In genomic region chr10:128081807-128082476, GRCm38 (mm10) we compare ENCODE assay signal across 8 mouse cellular contexts. TPM values are rescaled to one million over a fixed set of nuclear protein-coding genes. Genes with fewer than 3 reads are reported as not detected.
DNase-seq lines count a peak whose midpoint lies in the region; ATAC-seq and TF ChIP-seq lines count a peak whose summit lies in the region.

No protein-coding gene starts in this region.

- no peak for TF ChIP-seq CTCF in left cerebral cortex, adult 2 months (IDR thresholded peaks at IDR 0.05)
- TF ChIP-seq CTCF in intestine, postnatal 0 days (IDR thresholded peaks at IDR 0.05; ENCODE audit: low read depth), result no peak
- no peak for TF ChIP-seq CTCF in olfactory bulb, adult 2 months (IDR thresholded peaks at IDR 0.05; ENCODE audit: insufficient read depth, low read depth, low read length)

- peak overlapping the region; percentile 75 for H3K4me2 ChIP-seq in embryonic facial prominence, embryonic 12.5 days (replicated peaks)
- peak overlapping the region; percentile 71 for H3K4me2 ChIP-seq in intestine, postnatal 0 days (replicated peaks; ENCODE audit: low read depth)

- ATAC-seq in embryonic facial prominence, embryonic 12.5 days (ENCODE audit: insufficient number of reproducible peaks, insufficient read depth, low FRiP score, low TSS enrichment), result no peak
- ATAC-seq in intestine, postnatal 0 days, result no peak

- 59% methylated on average over 6 of the region's 6 CpGs for WGBS in embryonic facial prominence, embryonic 12.5 days
- 38% methylated on average over 6 of the region's 6 CpGs for WGBS in intestine, postnatal 0 days
- WGBS in olfactory bulb, adult 2 months, result 25% methylated on average over 6 of the region's 6 CpGs

- no peak for DNase-seq in left cerebral cortex, adult 2 months (ENCODE audit: extremely low spot score in 1 of 2, low spot score in 2 of 2)
- no peak for DNase-seq in left cerebral cortex, adult 18-20 months (ENCODE audit: low spot score in 2 of 2)
- no peak for DNase-seq in natural killer cell, adult 2 months (ENCODE audit: low spot score in 2 of 2)
- no peak for DNase-seq in yolk sac, embryonic 10.5 days (ENCODE audit: low spot score)
- no peak for DNase-seq in left cerebral cortex, postnatal 25 days (ENCODE audit: low spot score in 2 of 2)

- H3K27me3 ChIP-seq in embryonic facial prominence, embryonic 12.5 days, result no peaks in the 10 kb centered on the region
- H3K27me3 ChIP-seq in intestine, postnatal 0 days (replicated peaks; ENCODE audit: control insufficient read depth, insufficient read depth, low read length), result no peaks in the 10 kb centered on the region

- intact Hi-C loops in left cerebral cortex, adult 2 months (cut with DNase I), result loop anchor here (2.0 kb wide), 1 partner anchor 47 kb away; the partner anchor contains the start of gene Naca
- intact Hi-C loops in left cerebral cortex, postnatal 25 days (cut with DNase I), result loop anchor here (2.0 kb wide), 1 partner anchor 23 kb away; the partner anchor contains the start of gene Ptges3

- no peak overlapping the region for H3K9ac ChIP-seq in embryonic facial prominence, embryonic 12.5 days
- peak overlapping the region; percentile 71 for H3K9ac ChIP-seq in intestine, postnatal 0 days (ENCODE audit: low read depth, low read length)

- peaks cover 16% of the 10 kb centered on the region for H3K4me1 ChIP-seq in embryonic facial prominence, embryonic 12.5 days
- H3K4me1 ChIP-seq in intestine, postnatal 0 days (replicated peaks; ENCODE audit: control insufficient read depth, insufficient read depth, low read length), result peaks cover 4% of the 10 kb centered on the region; the same call in 1 of the 2 replicates
- peaks cover 9% of the 10 kb centered on the region; the same call in 1 of the 2 replicates for H3K4me1 ChIP-seq in olfactory bulb, adult 2 months (ENCODE audit: control insufficient read depth, insufficient read depth, low read length)

- peak overlapping the region; percentile 98 for H3K27ac ChIP-seq in left cerebral cortex, adult 2 months
- H3K27ac ChIP-seq in embryonic facial prominence, embryonic 12.5 days, result no peak overlapping the region; the same call in 1 of the 2 replicates
- peak overlapping the region; percentile 80; the same call in 1 of the 2 replicates for H3K27ac ChIP-seq in intestine, postnatal 0 days (ENCODE audit: low read depth, low read length)
- H3K27ac ChIP-seq in olfactory bulb, adult 2 months (ENCODE audit: insufficient read depth, low read depth, low read length), result peak overlapping the region; percentile 99; the same call in 1 of the 2 replicates

- no peaks in the 10 kb centered on the region for H3K9me3 ChIP-seq in embryonic facial prominence, embryonic 12.5 days
- H3K9me3 ChIP-seq in intestine, postnatal 0 days (ENCODE audit: control insufficient read depth), result no peaks in the 10 kb centered on the region

- H3K4me3 ChIP-seq in left cerebral cortex, adult 2 months, result peak overlapping the region; percentile 69
- H3K4me3 ChIP-seq in embryonic facial prominence, embryonic 12.5 days, result peak overlapping the region; percentile 95
- H3K4me3 ChIP-seq in intestine, postnatal 0 days (ENCODE audit: low read depth, low read length), result peak overlapping the region; percentile 95
- H3K4me3 ChIP-seq in olfactory bulb, adult 2 months (ENCODE audit: insufficient read depth, low read depth, low read length), result no peak overlapping the region

- no peak for TF ChIP-seq POLR2A in olfactory bulb, adult 2 months (IDR thresholded peaks at IDR 0.05; ENCODE audit: insufficient read depth, low read depth, low read length)

- H3K36me3 ChIP-seq in embryonic facial prominence, embryonic 12.5 days, result peaks cover 39% of the 10 kb centered on the region
- peaks cover 30% of the 10 kb centered on the region for H3K36me3 ChIP-seq in intestine, postnatal 0 days (ENCODE audit: control insufficient read depth, insufficient read depth)

RNA-seq across cellular contexts. Expression of gene Atp5b, which starts 1.1 kb away (rescaled TPM):
- total RNA-seq in left cerebral cortex, adult 2 months (2021), result 1,000 to 10,000 TPM; 1,628 to 1,633 TPM
- total RNA-seq in left cerebral cortex, adult 18-20 months (2021), result 1,000 to 10,000 TPM; 1,718 to 1,797 TPM
- 1,967 TPM in 2 replicates for polyA plus RNA-seq in embryonic facial prominence, embryonic 12.5 days (2016; fragmentation: Nextera tagmentation; extraction: Ambion mirVana)
- polyA plus RNA-seq in intestine, postnatal 0 days (2015; fragmentation: Nextera tagmentation; extraction: Ambion mirVana), result 2,460 and 2,644 TPM in 2 replicates
- polyA plus RNA-seq in olfactory bulb, adult 2 months (2012; ENCODE audit: insufficient read depth, insufficient read length, low replicate concordance, missing spikeins), result 323 and 1,263 TPM in 2 replicates
- total RNA-seq in left cerebral cortex, postnatal 25 days (2021), result 1,000 to 10,000 TPM; 1,709 to 1,721 TPM

RNA-seq across cellular contexts. Expression of gene Baz2a, which starts 9.4 kb away (rescaled TPM):
- total RNA-seq in left cerebral cortex, adult 2 months (2021), result 10 to 100 TPM; 42.2 to 45.1 TPM
- total RNA-seq in left cerebral cortex, adult 18-20 months (2021), result 10 to 100 TPM; 40.3 to 40.4 TPM
- 9.0 and 9.1 TPM in 2 replicates for polyA plus RNA-seq in embryonic facial prominence, embryonic 12.5 days (2016; fragmentation: Nextera tagmentation; extraction: Ambion mirVana)
- 8.1 and 8.6 TPM in 2 replicates for polyA plus RNA-seq in intestine, postnatal 0 days (2015; fragmentation: Nextera tagmentation; extraction: Ambion mirVana)
- polyA plus RNA-seq in olfactory bulb, adult 2 months (2012; ENCODE audit: insufficient read depth, insufficient read length, low replicate concordance, missing spikeins), result 53.8 and 199 TPM in 2 replicates
- 10 to 100 TPM; 34.3 to 38.4 TPM for total RNA-seq in left cerebral cortex, postnatal 25 days (2021)

RNA-seq across cellular contexts. Expression of gene Ptges3, which starts 23.2 kb away (rescaled TPM):
- 100 to 1,000 TPM; 121 to 123 TPM for total RNA-seq in left cerebral cortex, adult 2 months (2021)
- total RNA-seq in left cerebral cortex, adult 18-20 months (2021), result 100 to 1,000 TPM; 137 to 142 TPM
- polyA plus RNA-seq in embryonic facial prominence, embryonic 12.5 days (2016; fragmentation: Nextera tagmentation; extraction: Ambion mirVana), result 541 and 578 TPM in 2 replicates
- polyA plus RNA-seq in intestine, postnatal 0 days (2015; fragmentation: Nextera tagmentation; extraction: Ambion mirVana), result 264 and 269 TPM in 2 replicates
- not detected in 2 replicates for polyA plus RNA-seq in olfactory bulb, adult 2 months (2012; ENCODE audit: insufficient read depth, insufficient read length, low replicate concordance, missing spikeins)
- 100 to 1,000 TPM; 127 to 132 TPM for total RNA-seq in left cerebral cortex, postnatal 25 days (2021)

RNA-seq across cellular contexts. Expression of gene Naca, which starts 46.6 kb away (rescaled TPM):
- total RNA-seq in left cerebral cortex, adult 2 months (2021), result 100 to 1,000 TPM; 310 to 314 TPM
- total RNA-seq in left cerebral cortex, adult 18-20 months (2021), result 100 to 1,000 TPM; 337 to 359 TPM
- 832 and 847 TPM in 2 replicates for polyA plus RNA-seq in embryonic facial prominence, embryonic 12.5 days (2016; fragmentation: Nextera tagmentation; extraction: Ambion mirVana)
- polyA plus RNA-seq in intestine, postnatal 0 days (2015; fragmentation: Nextera tagmentation; extraction: Ambion mirVana), result 511 and 531 TPM in 2 replicates
- polyA plus RNA-seq in olfactory bulb, adult 2 months (2012; ENCODE audit: insufficient read depth, insufficient read length, low replicate concordance, missing spikeins), result not detected in 2 replicates
- total RNA-seq in left cerebral cortex, postnatal 25 days (2021), result 100 to 1,000 TPM; 308 to 327 TPM
